Mouse (Mus musculus) CH12.LX (cell line): ENCODE data around the gene Olfr1250. TPM values are rescaled to one million over a fixed set of nuclear protein-coding genes. Genes with fewer than 3 reads are reported as not detected.

ENCODE experiments used
- DNase-seq: peaks from one replicate; pipeline ENCODE4 v3.0.0-alpha.2; 2013; ENCODE audit errors: extremely low read depth
- H3K27ac ChIP-seq: 2 replicates; pipeline ENCODE4 v1.5.1; 2012; ENCODE audit warnings: low read depth, mild to moderate bottlenecking, control low read depth, moderate library complexity; ENCODE audit not compliant: insufficient read depth
- H3K27me3 ChIP-seq: replicated peaks from 2 replicates; pipeline ENCODE3; 2012; ENCODE audit warnings: inconsistent platforms
- H3K36me3 ChIP-seq, 2 experiments: replicated peaks in 1 of 2; 2 replicates each; pipeline versions ENCODE3 to v1.6.1; 2012; ENCODE audit warnings: inconsistent platforms in 1 of 2, low read length in 1 of 2, mild to moderate bottlenecking in 1 of 2, mixed read lengths in 1 of 2, moderate library complexity in 1 of 2; ENCODE audit not compliant: control insufficient read depth in 1 of 2, insufficient read depth in 1 of 2
- H3K4me1 ChIP-seq, 2 experiments: 2 replicates each; pipeline ENCODE4 v1.6.1; 2012; ENCODE audit warnings: inconsistent platforms in 1 of 2, moderate library complexity in 1 of 2; ENCODE audit not compliant: insufficient read depth in 2 of 2, control insufficient read depth in 1 of 2
- H3K4me2 ChIP-seq: 2 replicates; pipeline ENCODE4 v1.6.1; 2012; ENCODE audit warnings: low read depth, mild to moderate bottlenecking, control low read depth; ENCODE audit not compliant: poor library complexity, insufficient read depth, severe bottlenecking
- H3K4me3 ChIP-seq, 3 experiments: fragments of 150-350 bp in 1 of 3; sonication (generic) in 1 of 3; replicated peaks in 1 of 3; 2 replicates each; pipeline versions ENCODE3 to v1.5.1; 2011 to 2012; ENCODE audit warnings: low read depth in 2 of 3, low read length in 2 of 3, mild to moderate bottlenecking in 2 of 3, moderate library complexity in 2 of 3, control low read depth in 1 of 3, improper control_type of control experiment in 1 of 3, inconsistent platforms in 1 of 3, mixed read lengths in 1 of 3; ENCODE audit not compliant: poor library complexity in 1 of 3
- H3K79me2 ChIP-seq: replicated peaks from 2 replicates; pipeline ENCODE4 v1.6.1; 2012; ENCODE audit warnings: mild to moderate bottlenecking, moderate library complexity; ENCODE audit not compliant: control insufficient read depth, poor library complexity, insufficient read depth, severe bottlenecking; ENCODE audit errors: extremely low read depth
- H3K9ac ChIP-seq: 2 replicates; pipeline ENCODE4 v1.6.1; 2012; ENCODE audit warnings: low read depth, mild to moderate bottlenecking, control low read depth, moderate library complexity; ENCODE audit not compliant: insufficient read depth
- H3K9me3 ChIP-seq: replicated peaks from 2 replicates; pipeline ENCODE3; 2012; ENCODE audit warnings: low read length, inconsistent platforms, mixed read lengths
- BHLHE40 ChIP-seq: IDR thresholded peaks from 2 replicates; pipeline ENCODE4 v1.6.1; 2011; ENCODE audit warnings: mild to moderate bottlenecking, low read depth, low read length, improper control_type of control experiment
- E2F4 ChIP-seq: IDR thresholded peaks from 2 replicates; pipeline ENCODE4 v1.6.1; 2011; ENCODE audit warnings: low read depth, low read length, improper control_type of control experiment; ENCODE audit not compliant: insufficient replicate concordance
- ELF1 ChIP-seq: IDR thresholded peaks from 2 replicates; pipeline ENCODE4 v1.6.1; 2014; ENCODE audit warnings: low read depth, mild to moderate bottlenecking, inconsistent platforms, low read length, improper control_type of control experiment
- EP300 ChIP-seq: IDR thresholded peaks from 2 replicates; pipeline ENCODE4 v1.6.1; 2011; ENCODE audit warnings: low read length, improper control_type of control experiment
- ETS1 ChIP-seq: conservative IDR thresholded peaks from 2 replicates; pipeline ENCODE4 v1.6.1; 2012; ENCODE audit warnings: low read depth, mild to moderate bottlenecking, inconsistent platforms, low read length, improper control_type of control experiment, moderate library complexity
- GABPA ChIP-seq: IDR thresholded peaks from 2 replicates; pipeline ENCODE4 v1.6.1; 2012; ENCODE audit warnings: low read depth, low read length, improper control_type of control experiment, inconsistent platforms; ENCODE audit not compliant: insufficient replicate concordance
- HCFC1 ChIP-seq: IDR thresholded peaks from 2 replicates; pipeline ENCODE4 v1.6.1; 2012; ENCODE audit warnings: low read depth, mild to moderate bottlenecking, inconsistent platforms, low read length, improper control_type of control experiment
- JUN ChIP-seq: IDR thresholded peaks from 2 replicates; pipeline ENCODE4 v1.6.1; 2011; ENCODE audit warnings: low read depth, mild to moderate bottlenecking, low read length, improper control_type of control experiment, moderate library complexity; ENCODE audit not compliant: insufficient read depth
- KAT2A ChIP-seq: IDR thresholded peaks from 2 replicates; pipeline ENCODE4 v1.6.1; 2012; ENCODE audit warnings: low read length, improper control_type of control experiment, inconsistent platforms; ENCODE audit not compliant: insufficient replicate concordance
- MAFK ChIP-seq: IDR thresholded peaks from 2 replicates; pipeline ENCODE4 v1.6.1; 2011; ENCODE audit warnings: low read length, improper control_type of control experiment; ENCODE audit not compliant: insufficient replicate concordance
- MAX ChIP-seq: IDR thresholded peaks from 2 replicates; pipeline ENCODE4 v1.6.1; 2011; ENCODE audit warnings: low read length, improper control_type of control experiment
- MYC ChIP-seq: IDR thresholded peaks from 2 replicates; pipeline ENCODE4 v1.6.1; 2011; ENCODE audit warnings: low read depth, mild to moderate bottlenecking, improper control_type of control experiment, low read length
- NELFE ChIP-seq: IDR thresholded peaks from 2 replicates; pipeline ENCODE4 v1.6.1; 2011; ENCODE audit warnings: low read depth, low read length, improper control_type of control experiment
- NRF1 ChIP-seq: IDR thresholded peaks from 2 replicates; pipeline ENCODE4 v1.6.1; 2014; ENCODE audit warnings: low read depth, mild to moderate bottlenecking, inconsistent platforms, low read length, improper control_type of control experiment, moderate library complexity
- POLR2A ChIP-seq: IDR thresholded peaks from 2 replicates; pipeline ENCODE4 v1.6.1; 2011; ENCODE audit warnings: low read depth, mild to moderate bottlenecking, improper control_type of control experiment, low read length
- POLR2AphosphoS2 ChIP-seq: IDR thresholded peaks from 2 replicates; pipeline ENCODE4 v1.6.1; 2011; ENCODE audit warnings: low read depth, low read length, improper control_type of control experiment
- RAD21 ChIP-seq: IDR thresholded peaks from 2 replicates; pipeline ENCODE4 v1.6.1; 2011; ENCODE audit warnings: low read depth, mild to moderate bottlenecking, low read length, improper control_type of control experiment, moderate library complexity
- RCOR1 ChIP-seq: conservative IDR thresholded peaks from 2 replicates; pipeline ENCODE4 v1.6.1; 2012; ENCODE audit warnings: low read depth, mild to moderate bottlenecking, inconsistent platforms, low read length, improper control_type of control experiment
- TBP ChIP-seq: conservative IDR thresholded peaks from 2 replicates; pipeline ENCODE4 v1.6.1; 2011; ENCODE audit warnings: low read depth, low read length, improper control_type of control experiment
- USF1 ChIP-seq: IDR thresholded peaks from 2 replicates; pipeline ENCODE4 v1.6.1; 2014; ENCODE audit warnings: low read depth, mild to moderate bottlenecking, inconsistent platforms, low read length, improper control_type of control experiment
- ZKSCAN1 ChIP-seq: IDR thresholded peaks from 2 replicates; pipeline ENCODE4 v1.6.1; 2012; ENCODE audit warnings: low read depth, inconsistent platforms, low read length, improper control_type of control experiment, borderline replicate concordance
- ZMIZ1 ChIP-seq: IDR thresholded peaks from 2 replicates; pipeline ENCODE4 v1.6.1; 2012; ENCODE audit warnings: low read depth, mild to moderate bottlenecking, inconsistent platforms, low read length, improper control_type of control experiment
- ZNF384 ChIP-seq: IDR thresholded peaks from 2 replicates; pipeline ENCODE4 v1.6.1; 2012; ENCODE audit warnings: low read depth, low read length, improper control_type of control experiment, inconsistent platforms
- dilution Hi-C: fragments of 300-500 bp; cut with MboI; formaldehyde crosslinking; loops from 2 replicates; pipeline ENCODE4 v1.14.3; 2020; ENCODE audit warnings: low sequenced_read_pairs; ENCODE audit not compliant: extremely low pct_unique_long_range_greater_than_20kb, extremely low pct_ligation_motif_present
- in situ Hi-C: fragments of 300-500 bp; cut with MboI; formaldehyde crosslinking; loops from 3 replicates; pipeline ENCODE4 v1.14.3; 2019; ENCODE audit warnings: low sequenced_read_pairs, low pct_ligation_motif_present, low pct_unique_long_range_greater_than_20kb, mixed read lengths
- polyA plus RNA-seq: library from polyadenylated mRNA; unstranded; fragments of >175 nt; gene quantifications from 2 replicates; pipeline ENCODE4 v1.2.1, GENCODE M21; 2012; ENCODE audit warnings: low read depth; ENCODE audit not compliant: insufficient read length
- total RNA-seq, 2 experiments: library from RNA; depleted of rRNA; stranded (reverse); fragments of 300-350 nt in 1 of 2; fragments of >200 nt in 1 of 2; gene quantifications; 2 replicates each; pipeline ENCODE4 v1.2.3; 2012 to 2014

The Olfr1250 gene
- total RNA-seq (2012; rRNA removed): 0.04 TPM in 1 of 2 replicates, not detected in the other
- total RNA-seq (2014; rRNA removed): not detected in 2 replicates
- not detected in 2 replicates for polyA plus RNA-seq

- Histone ChIP-seq H3K27ac (no peak within 1 kb of the TSS), H3K36me3 (no peaks in the 10 kb centered on the region), H3K4me3 (no peak within 1 kb of the TSS), H3K4me2 (no peak within 1 kb of the TSS), H3K9me3 (peaks cover 5% of the 10 kb centered on the region), H3K9ac (no peak within 1 kb of the TSS), H3K79me2 (no peaks in the 10 kb centered on the region), H3K27me3 (no peaks in the 10 kb centered on the region), H3K4me1 (no peaks in the 10 kb centered on the region)
- dilution Hi-C loops: no loop called here
- in situ Hi-C loops: no loop called here
- DNase-seq: no peak
- TF ChIP-seq ELF1 (no peak), ZMIZ1 (no peak), POLR2A (no peak), RAD21 (no peak), MYC (no peak), HCFC1 (no peak), NELFE (no peak), GABPA (no peak), JUN (no peak), MAFK (no peak), MAX (no peak), POLR2AphosphoS2 (no peak), E2F4 (no peak), ETS1 (no peak), USF1 (no peak), NRF1 (no peak), RCOR1 (no peak)
Observed at GRCm38 (mm10) chr2:89661367-89661766, at the start of gene Olfr1250. Gene Olfr1250, minus strand, starts transcription at chr2:89661467.

DNA sequence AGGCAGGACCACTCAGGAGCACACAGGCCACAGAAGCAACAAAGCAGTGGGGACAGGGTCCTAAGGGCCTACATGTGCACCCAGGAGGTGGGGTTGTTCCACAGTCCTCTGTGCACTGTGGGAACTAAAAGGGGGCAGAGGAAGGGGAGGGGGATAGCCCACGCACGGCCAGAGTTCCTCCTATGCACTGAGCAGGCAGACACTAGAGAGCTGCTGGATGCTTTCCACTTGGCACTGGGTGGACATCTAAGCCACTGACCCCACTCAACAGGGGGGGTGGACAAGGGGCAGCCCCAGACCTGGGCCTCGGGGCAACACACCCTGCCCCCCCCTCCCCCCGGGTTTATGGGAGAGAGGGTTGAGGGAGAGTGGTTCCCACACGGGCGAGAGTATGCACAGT, 30.7 kb upstream of the Olfr1250 start:
- dilution Hi-C loops (no loop called here), in situ Hi-C loops (no loop called here)
- no peak overlapping the region for H3K4me3 ChIP-seq
- H3K4me2 ChIP-seq: no peak overlapping the region
- no peaks in the 10 kb centered on the region for H3K4me1 ChIP-seq
- no peak for TF ChIP-seq RCOR1
- no peak for TF ChIP-seq ETS1
- no peak for TF ChIP-seq EP300
- no peak for TF ChIP-seq JUN
- TF ChIP-seq BHLHE40: no peak
- TF ChIP-seq TBP: no peak
- no peak for TF ChIP-seq ZKSCAN1
- TF ChIP-seq KAT2A: no peak
- TF ChIP-seq MAX: no peak
- TF ChIP-seq ZNF384: no peak
- peaks cover 7% of the 10 kb centered on the region for H3K9me3 ChIP-seq
- H3K79me2 ChIP-seq: no peaks in the 10 kb centered on the region
- DNase-seq: no peak
- no peak overlapping the region for H3K27ac ChIP-seq
- no peak overlapping the region for H3K9ac ChIP-seq
- H3K27me3 ChIP-seq: no peaks in the 10 kb centered on the region
- H3K36me3 ChIP-seq: no peaks in the 10 kb centered on the region
